Mouse (Mus musculus): ENCODE results near the gene N4bp3.
"Not testable (repeated sequence)": the region's sequence is repeated elsewhere in the genome, so short reads cannot be mapped to it uniquely, and the experiment has no call there.

N4bp3 gene

DNA sequence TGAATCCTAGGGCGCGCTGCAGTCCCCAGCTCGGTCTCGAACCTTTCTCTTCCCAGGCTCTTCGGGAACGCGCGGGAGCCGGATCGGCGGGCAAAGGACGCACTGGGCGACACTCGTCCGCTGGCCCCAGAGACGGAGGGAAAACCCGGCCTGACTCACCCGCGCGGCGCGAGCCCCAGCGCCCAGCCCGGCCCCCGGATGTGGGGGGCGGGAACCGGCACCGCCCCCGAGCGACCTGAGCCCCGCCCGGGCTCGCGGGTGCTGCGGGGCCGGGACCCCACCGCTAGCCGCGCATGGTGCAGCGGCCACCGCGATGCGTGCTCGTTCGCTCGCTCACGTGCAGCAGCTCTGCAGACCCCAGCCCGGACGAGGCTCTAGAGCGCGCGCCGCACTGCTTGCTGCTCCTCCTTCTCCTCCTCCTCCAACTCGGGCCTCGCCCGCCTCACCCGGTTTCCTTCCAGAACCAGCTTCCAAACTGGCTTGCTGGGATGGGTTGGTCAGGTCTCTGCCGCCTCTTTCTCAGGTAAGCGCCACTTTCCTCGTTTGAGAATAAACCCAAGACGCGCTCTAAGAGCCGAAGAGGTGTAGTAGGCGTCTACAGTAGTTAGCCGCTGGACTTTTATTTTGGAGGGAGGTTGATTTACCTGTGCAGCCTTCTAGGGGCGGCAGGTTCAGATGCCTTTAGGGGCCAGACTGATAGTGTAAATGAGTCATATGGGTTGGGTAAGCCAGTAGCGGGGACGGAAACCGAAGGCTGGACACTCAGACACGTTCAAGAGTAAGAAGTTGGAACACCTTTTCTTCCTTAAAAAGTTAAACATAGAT lies at the start of gene N4bp3, which contains the start of gene D930048N14Rik:
Gene N4bp3 (minus strand): TSS at position 152 of the 825 bp plus-strand sequence.
Gene D930048N14Rik (plus strand): TSS at position 264 of the 825 bp plus-strand sequence.
- CTCF ChIA-PET, result no interaction called here

- CTCF ChIA-PET, result no interaction called here
Measured at GRCm38 (mm10) chr11:51694984-51695383, 44.3 kb upstream of the N4bp3 start.

GRCm38 (mm10) chr11:51690597-51690996 lies 40.0 kb upstream of the N4bp3 start:
- CTCF ChIA-PET, result interaction anchor here (0.6 kb wide), 1 partner anchor 37 kb away, joined by 4 read pairs; no protein-coding TSS in a partner anchor

DNA sequence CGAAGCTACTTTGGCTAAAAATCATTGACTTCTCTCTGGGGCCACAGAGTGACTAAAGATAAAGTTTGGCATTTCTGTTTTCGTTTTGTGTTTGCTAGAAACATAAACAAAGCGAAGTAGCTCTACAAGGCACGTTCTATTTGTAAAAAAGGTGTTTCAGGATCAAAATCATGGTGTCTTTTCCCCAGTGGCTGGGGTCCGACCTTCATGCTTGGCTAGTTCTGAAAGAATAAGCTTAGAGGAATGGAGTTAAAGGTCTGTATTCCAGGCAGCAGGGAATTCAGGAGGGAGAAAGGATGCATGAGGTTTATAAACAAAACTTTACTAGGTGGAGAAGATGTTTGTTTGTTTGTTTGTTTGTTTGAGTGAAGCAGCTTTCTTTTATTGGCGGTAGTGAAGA lies 38.7 kb upstream of the N4bp3 start:
- CTCF ChIA-PET, result interaction anchor here (0.5 to 0.9 kb wide), 2 partner anchors 27 to 447 kb away, joined by 3 to 5 read pairs; no protein-coding TSS in a partner anchor

GRCm38 (mm10) chr11:51688330-51689328 lies 38.0 kb upstream of the N4bp3 start, which contains the start of gene 0610009B22Rik:
TSS of gene 0610009B22Rik (minus strand) at chr11:51688874.
- CTCF ChIA-PET, result interaction anchor here (0.5 to 0.9 kb wide), 4 partner anchors 26 to 447 kb away, joined by 3 to 6 read pairs (median 4); no protein-coding TSS in a partner anchor

GRCm38 (mm10) chr11:51681976-51682374 lies 31.3 kb upstream of the N4bp3 start:
- CTCF ChIA-PET, result interaction anchor here (1.3 to 2.3 kb wide), 2 partner anchors 65 to 76 kb away, joined by 4 to 15 read pairs; partner anchors contain the start of gene Hnrnpab

DNA sequence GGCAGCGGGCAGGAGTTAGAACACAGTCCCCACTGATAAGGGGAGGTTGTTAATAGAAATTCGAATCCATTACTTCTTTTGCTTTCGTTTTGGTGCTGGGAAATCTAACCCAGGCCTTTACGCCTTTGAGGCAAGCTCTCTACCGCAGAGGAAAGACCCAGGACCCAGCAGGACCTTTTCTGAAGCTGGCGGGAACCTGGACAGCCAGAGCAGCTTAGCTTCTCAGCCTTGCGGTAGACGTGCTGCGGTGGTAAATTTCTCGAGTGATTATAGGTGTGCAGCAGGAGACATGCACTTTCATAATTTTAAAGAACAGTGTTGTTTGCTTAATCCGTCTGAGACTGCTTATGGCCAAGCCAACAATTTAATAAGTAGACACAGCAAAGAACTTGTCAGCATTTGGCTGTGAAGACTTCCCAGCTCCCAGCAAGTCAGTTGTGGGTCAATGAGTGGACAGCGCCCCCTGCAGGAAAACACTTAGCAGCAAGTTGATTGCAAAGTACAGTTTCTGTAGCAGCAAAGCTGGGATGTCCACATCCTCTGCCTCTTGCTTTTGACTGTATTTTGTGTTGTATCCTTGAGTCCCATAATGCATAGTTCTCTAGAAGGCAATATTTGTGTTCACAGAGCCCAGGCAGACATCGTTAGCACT lies 30.8 kb upstream of the N4bp3 start:
- CTCF ChIA-PET, result interaction anchor here (1.3 to 2.3 kb wide), 2 partner anchors 64 to 75 kb away, joined by 4 to 15 read pairs; partner anchors contain the start of gene Hnrnpab

DNA sequence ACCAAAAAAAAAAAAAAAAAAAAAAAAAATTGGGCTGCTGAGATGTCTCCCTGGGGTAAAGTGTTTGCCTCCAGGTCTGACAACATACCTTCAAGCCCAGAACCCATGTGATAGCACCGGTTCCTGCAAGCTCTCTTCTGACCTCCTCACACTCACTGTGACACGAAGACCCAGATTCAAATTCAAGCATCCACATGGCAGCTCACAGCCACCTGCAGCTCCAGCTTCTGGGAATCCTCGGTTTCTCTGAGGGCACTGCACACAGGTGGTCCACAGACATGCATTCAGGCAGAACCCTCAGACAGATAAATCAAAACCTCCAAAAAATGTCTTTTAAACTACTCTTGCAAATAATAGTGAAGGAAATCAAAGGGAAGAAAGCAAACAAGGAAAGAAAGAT lies 28.8 kb upstream of the N4bp3 start:
- CTCF ChIA-PET, result no interaction called here

GRCm38 (mm10) chr11:51677737-51678418 lies 27.2 kb upstream of the N4bp3 start:
- CTCF ChIA-PET, result no interaction called here

DNA sequence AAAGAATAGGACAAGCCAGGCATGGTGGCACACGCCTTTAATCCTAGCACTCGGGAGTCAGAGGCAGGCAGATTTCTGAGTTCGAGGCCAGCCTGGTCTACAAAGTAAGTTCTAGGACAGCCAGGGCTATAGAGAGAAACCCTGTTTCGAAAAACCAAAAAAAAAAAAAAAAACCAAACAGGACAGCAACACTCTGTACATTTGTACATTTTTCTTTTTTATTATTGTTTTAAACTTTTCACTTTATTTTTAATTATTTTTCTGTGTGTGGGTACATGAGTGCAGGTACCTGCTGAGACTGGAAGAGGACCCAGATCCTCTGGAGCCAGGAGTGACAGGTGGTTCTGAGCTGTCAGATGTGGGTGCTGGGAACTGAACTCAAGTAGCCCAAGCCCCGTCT lies 24.7 kb upstream of the N4bp3 start:
- CTCF ChIA-PET, result no interaction called here

GRCm38 (mm10) chr11:51673291-51673690 lies 22.6 kb upstream of the N4bp3 start:
- CTCF ChIA-PET, result no interaction called here

- CTCF ChIA-PET, result interaction anchor here (0.5 to 0.7 kb wide), 2 partner anchors 147 to 275 kb away, joined by 3 to 4 read pairs; no protein-coding TSS in a partner anchor
Measured at GRCm38 (mm10) chr11:51671376-51671775, 20.7 kb upstream of the N4bp3 start.

- CTCF ChIA-PET, result interaction anchor here (0.7 kb wide), 1 partner anchor 147 kb away, joined by 3 read pairs; no protein-coding TSS in a partner anchor
Measured at GRCm38 (mm10) chr11:51670846-51671245, 20.2 kb upstream of the N4bp3 start.

GRCm38 (mm10) chr11:51664747-51665146 lies 14.1 kb upstream of the N4bp3 start:
- CTCF ChIA-PET, result not testable (repeated sequence)

GRCm38 (mm10) chr11:51662632-51663031 lies 12.0 kb upstream of the N4bp3 start:
- CTCF ChIA-PET, result interaction anchor here (0.6 to 1.0 kb wide), 4 partner anchors 27 to 39 kb away, joined by 3 to 15 read pairs (median 6); no protein-coding TSS in a partner anchor

GRCm38 (mm10) chr11:51661867-51662365 lies 11.3 kb upstream of the N4bp3 start:
- CTCF ChIA-PET, result interaction anchor here (0.6 to 1.0 kb wide), 4 partner anchors 27 to 571 kb away, joined by 3 to 8 read pairs (median 4); no protein-coding TSS in a partner anchor

- CTCF ChIA-PET, result no interaction called here
Measured at GRCm38 (mm10) chr11:51658705-51659104, 8.1 kb upstream of the N4bp3 start.

DNA sequence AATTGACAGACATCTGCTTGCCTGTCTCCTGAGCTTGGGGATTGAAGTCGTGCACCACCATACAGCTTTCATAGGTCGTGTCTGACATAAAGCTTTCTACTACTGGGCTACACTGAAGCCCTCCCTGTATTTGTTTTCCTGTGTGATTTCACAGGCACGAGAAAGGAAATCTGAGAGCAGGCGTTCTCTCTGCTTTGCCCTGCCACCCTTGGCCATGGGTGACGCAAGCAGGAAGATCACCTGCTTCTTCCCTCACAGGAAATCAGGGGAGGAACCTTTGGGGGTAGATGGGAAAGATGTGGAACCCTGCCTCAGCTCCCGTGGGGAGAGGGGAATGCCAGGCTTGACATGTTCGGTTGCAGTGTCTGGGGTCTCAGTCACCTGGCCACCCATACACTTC lies 7.6 kb upstream of the N4bp3 start:
- CTCF ChIA-PET, result no interaction called here

GRCm38 (mm10) chr11:51656798-51657521 lies 6.3 kb upstream of the N4bp3 start:
- CTCF ChIA-PET, result interaction anchor here (0.7 kb wide), 2 partner anchors 28 to 1279 kb away, joined by 3 to 5 read pairs; no protein-coding TSS in a partner anchor

Measured in spleen, embryonic (tissue).